Comparison of ENCODE assay signal across 24 mouse cellular contexts in the genomic region with DNA sequence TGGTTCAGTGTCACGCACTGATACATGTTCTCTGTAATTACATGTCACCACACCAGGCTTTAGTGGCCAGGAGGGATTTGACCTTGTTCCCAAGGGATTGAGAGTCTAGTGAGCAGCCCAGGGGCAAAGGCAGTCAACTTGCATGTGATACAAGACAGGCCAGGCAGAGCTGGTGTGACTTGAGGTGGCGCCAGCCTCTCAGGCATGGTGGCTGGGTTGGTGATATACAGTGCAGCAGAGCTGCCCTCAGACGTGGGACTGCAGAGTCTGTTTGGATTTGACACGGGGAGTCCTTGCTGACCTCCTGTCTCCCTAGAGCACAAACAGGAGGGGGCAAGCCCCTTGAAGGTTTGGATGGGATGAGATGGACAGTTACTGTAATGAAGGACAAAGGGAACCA.
DNase-seq lines count a peak whose midpoint lies in the region; ATAC-seq and TF ChIP-seq lines count a peak whose summit lies in the region.
"Had no signal": no experiment of that assay in that cellular context is flagged by ENCODE, and none has a peak within 500 bp of the region (broad histone marks: within the 10 kb centered on the region; RNA-seq: fewer than 3 reads in every experiment).

No protein-coding gene starts in this region.

- H3K9me3 ChIP-seq in forebrain, postnatal 0 days (ENCODE audit: low read length) = no peaks in the 10 kb centered on the region
- no peaks in the 10 kb centered on the region for H3K9me3 ChIP-seq in forebrain, embryonic 16.5 days (ENCODE audit: control insufficient read depth, low read length)
- H3K9me3 ChIP-seq in hindbrain, embryonic 12.5 days (replicated peaks) = no peaks in the 10 kb centered on the region
- H3K9me3 ChIP-seq in hindbrain, embryonic 16.5 days (ENCODE audit: control insufficient read depth, low read length) = no peaks in the 10 kb centered on the region
- H3K9me3 ChIP-seq in midbrain, embryonic 13.5 days = no peaks in the 10 kb centered on the region
- no peaks in the 10 kb centered on the region for H3K9me3 ChIP-seq in midbrain, embryonic 14.5 days (ENCODE audit: control insufficient read depth, low read length)
- H3K9me3 ChIP-seq in hindbrain, postnatal 0 days (ENCODE audit: low read length) = no peaks in the 10 kb centered on the region
- H3K9me3 ChIP-seq: embryonic facial prominence, embryonic 10.5 days; G1E; heart, embryonic 12.5 days; limb, embryonic 15.5 days had no signal

- no peak overlapping the region for H3K27ac ChIP-seq in forebrain, postnatal 0 days (ENCODE audit: low read depth, low read length)
- no peak overlapping the region for H3K27ac ChIP-seq in forebrain, embryonic 16.5 days (ENCODE audit: low read length)
- H3K27ac ChIP-seq in hindbrain, embryonic 12.5 days = no peak overlapping the region
- H3K27ac ChIP-seq in hindbrain, embryonic 16.5 days (ENCODE audit: low read depth, low read length) = no peak overlapping the region
- H3K27ac ChIP-seq in midbrain, embryonic 13.5 days = no peak overlapping the region
- no peak overlapping the region for H3K27ac ChIP-seq in midbrain, embryonic 14.5 days (replicated peaks; ENCODE audit: low read depth, low read length)
- H3K27ac ChIP-seq in hindbrain, postnatal 0 days = no peak overlapping the region
- H3K27ac ChIP-seq: embryonic facial prominence, embryonic 10.5 days; gastrocnemius, adult 2 months; kidney, postnatal 0 days; limb, embryonic 15.5 days had no signal

- H3K9ac ChIP-seq in forebrain, postnatal 0 days = no peak overlapping the region
- no peak overlapping the region for H3K9ac ChIP-seq in forebrain, embryonic 16.5 days (replicated peaks; ENCODE audit: low read depth, low read length)
- H3K9ac ChIP-seq in hindbrain, embryonic 12.5 days = no peak overlapping the region
- H3K9ac ChIP-seq in hindbrain, embryonic 16.5 days (ENCODE audit: low read depth, low read length) = no peak overlapping the region
- no peak overlapping the region for H3K9ac ChIP-seq in midbrain, embryonic 13.5 days (replicated peaks)
- H3K9ac ChIP-seq in midbrain, embryonic 14.5 days (replicated peaks; ENCODE audit: low read length) = no peak overlapping the region
- H3K9ac ChIP-seq in hindbrain, postnatal 0 days (replicated peaks; ENCODE audit: low read length) = no peak overlapping the region
- H3K9ac ChIP-seq: heart, embryonic 12.5 days; limb, embryonic 15.5 days had no signal

- H3K27me3 ChIP-seq in forebrain, postnatal 0 days (ENCODE audit: insufficient read depth, low read length) = no peaks in the 10 kb centered on the region
- H3K27me3 ChIP-seq in forebrain, embryonic 16.5 days (replicated peaks; ENCODE audit: control insufficient read depth, insufficient read depth, low read length) = no peaks in the 10 kb centered on the region
- H3K27me3 ChIP-seq in hindbrain, embryonic 12.5 days = no peaks in the 10 kb centered on the region
- H3K27me3 ChIP-seq in hindbrain, embryonic 16.5 days (replicated peaks; ENCODE audit: control insufficient read depth, insufficient read depth, low read length) = no peaks in the 10 kb centered on the region
- no peaks in the 10 kb centered on the region for H3K27me3 ChIP-seq in midbrain, embryonic 13.5 days
- no peaks in the 10 kb centered on the region for H3K27me3 ChIP-seq in midbrain, embryonic 14.5 days (ENCODE audit: control insufficient read depth, insufficient read depth, low read length)
- H3K27me3 ChIP-seq in hindbrain, postnatal 0 days (ENCODE audit: insufficient read depth, low read length) = no peaks in the 10 kb centered on the region
- H3K27me3 ChIP-seq: heart, embryonic 12.5 days; limb, embryonic 15.5 days; Patski had no signal

- H3K4me2 ChIP-seq in forebrain, postnatal 0 days (ENCODE audit: low read depth) = no peak overlapping the region
- no peak overlapping the region for H3K4me2 ChIP-seq in forebrain, embryonic 16.5 days (ENCODE audit: low read length)
- no peak overlapping the region for H3K4me2 ChIP-seq in hindbrain, embryonic 12.5 days (replicated peaks)
- H3K4me2 ChIP-seq in hindbrain, embryonic 16.5 days (ENCODE audit: low read length) = no peak overlapping the region
- H3K4me2 ChIP-seq in midbrain, embryonic 13.5 days (replicated peaks) = no peak overlapping the region
- no peak overlapping the region for H3K4me2 ChIP-seq in midbrain, embryonic 14.5 days (ENCODE audit: low read length)
- H3K4me2 ChIP-seq in hindbrain, postnatal 0 days (ENCODE audit: low read depth, low read length) = no peak overlapping the region
- H3K4me2 ChIP-seq: heart, embryonic 12.5 days; limb, embryonic 15.5 days had no signal

- 0 out of 2 replicates have a peak, but pooled peaks have one; percentile 18 for TF ChIP-seq CTCF in forebrain, postnatal 0 days (IDR thresholded peaks at IDR 0.05; ENCODE audit: low read depth)
- peak; percentile 38; the same call in 1 of the 2 replicates for TF ChIP-seq CTCF in hindbrain, postnatal 0 days (IDR thresholded peaks at IDR 0.05; ENCODE audit: low read depth)

- H3K4me1 ChIP-seq in forebrain, postnatal 0 days (ENCODE audit: insufficient read depth) = no peaks in the 10 kb centered on the region
- peaks cover 13% of the 10 kb centered on the region for H3K4me1 ChIP-seq in forebrain, embryonic 16.5 days (replicated peaks; ENCODE audit: control insufficient read depth, insufficient read depth, low read length)
- peaks cover 7% of the 10 kb centered on the region for H3K4me1 ChIP-seq in hindbrain, embryonic 12.5 days
- peaks cover 5% of the 10 kb centered on the region for H3K4me1 ChIP-seq in hindbrain, embryonic 16.5 days (ENCODE audit: control insufficient read depth, insufficient read depth, low read depth, low read length)
- H3K4me1 ChIP-seq in midbrain, embryonic 13.5 days (replicated peaks) = peaks cover 20% of the 10 kb centered on the region
- H3K4me1 ChIP-seq in midbrain, embryonic 14.5 days (ENCODE audit: control insufficient read depth, insufficient read depth, low read length) = no peaks in the 10 kb centered on the region
- no peaks in the 10 kb centered on the region for H3K4me1 ChIP-seq in hindbrain, postnatal 0 days (ENCODE audit: insufficient read depth, low read length)
- H3K4me1 ChIP-seq: embryonic facial prominence, embryonic 10.5 days had no signal

- no peak overlapping the region for H3K4me3 ChIP-seq in forebrain, postnatal 0 days (ENCODE audit: low read depth, low read length)
- H3K4me3 ChIP-seq in forebrain, embryonic 16.5 days (replicated peaks; ENCODE audit: low read length) = no peak overlapping the region
- no peak overlapping the region for H3K4me3 ChIP-seq in hindbrain, embryonic 12.5 days
- no peak overlapping the region for H3K4me3 ChIP-seq in hindbrain, embryonic 16.5 days (ENCODE audit: low read length)
- no peak overlapping the region for H3K4me3 ChIP-seq in midbrain, embryonic 13.5 days (replicated peaks)
- H3K4me3 ChIP-seq in midbrain, embryonic 14.5 days (replicated peaks; ENCODE audit: low read depth, low read length) = no peak overlapping the region
- H3K4me3 ChIP-seq in hindbrain, postnatal 0 days (ENCODE audit: low read length) = no peak overlapping the region
- H3K4me3 ChIP-seq: embryonic facial prominence, embryonic 10.5 days; gastrocnemius, adult 2 months; heart, embryonic 12.5 days; limb, embryonic 15.5 days had no signal

- DNase-seq in forebrain, postnatal 0 days = no peak
- no peak for DNase-seq in midbrain, embryonic 14.5 days
- DNase-seq in hindbrain, postnatal 0 days (ENCODE audit: low spot score) = no peak
- no peak for DNase-seq in spleen, adult 18-20 months
- DNase-seq: adrenal gland, adult 2 months; cerebellum, adult 11-12 months; cerebellum, postnatal 10 days; gastrocnemius, adult 2 months; heart, postnatal 14 days; kidney, adult 2 months; left cerebral cortex, postnatal 4 days; lung, adult 2 months; lung, postnatal 36 days; right cerebral cortex, postnatal 25 days had no signal

- 0 out of 2 replicates have a peak, but pooled peaks have one; percentile 30 for ATAC-seq in forebrain, postnatal 0 days
- ATAC-seq in forebrain, embryonic 16.5 days = no peak
- ATAC-seq in hindbrain, embryonic 12.5 days (ENCODE audit: low FRiP score) = 0 out of 2 replicates have a peak, but pooled peaks have one; percentile 28
- ATAC-seq in hindbrain, embryonic 16.5 days = no peak
- ATAC-seq in midbrain, embryonic 13.5 days = peak; percentile 51; the same call in 1 of the 2 replicates
- ATAC-seq in midbrain, embryonic 14.5 days (ENCODE audit: low FRiP score, low TSS enrichment) = no peak
- no peak for ATAC-seq in hindbrain, postnatal 0 days
- ATAC-seq: Patski had no signal

- 80% methylated on average over 4 of the region's 4 CpGs for WGBS in forebrain, postnatal 0 days
- WGBS in forebrain, embryonic 16.5 days = 75% methylated on average over 4 of the region's 4 CpGs
- 72% methylated on average over 4 of the region's 4 CpGs for WGBS in hindbrain, embryonic 12.5 days
- 72% methylated on average over 4 of the region's 4 CpGs for WGBS in hindbrain, embryonic 16.5 days
- 84% methylated on average over 4 of the region's 4 CpGs for WGBS in midbrain, embryonic 13.5 days
- 80% methylated on average over 4 of the region's 4 CpGs for WGBS in midbrain, embryonic 14.5 days
- 67% methylated on average over 4 of the region's 4 CpGs for WGBS in hindbrain, postnatal 0 days

- H3K36me3 ChIP-seq in forebrain, postnatal 0 days (ENCODE audit: insufficient read depth) = peaks cover 15% of the 10 kb centered on the region
- H3K36me3 ChIP-seq in forebrain, embryonic 16.5 days (ENCODE audit: control insufficient read depth, insufficient read depth) = 0 out of 2 replicates have a peak, but pooled peaks cover 6% of the 10 kb centered on the region
- H3K36me3 ChIP-seq in hindbrain, embryonic 12.5 days = peaks cover 20% of the 10 kb centered on the region
- peaks cover 6% of the 10 kb centered on the region for H3K36me3 ChIP-seq in hindbrain, embryonic 16.5 days (ENCODE audit: control insufficient read depth, insufficient read depth, low read length)
- H3K36me3 ChIP-seq in midbrain, embryonic 13.5 days = peaks cover 25% of the 10 kb centered on the region
- H3K36me3 ChIP-seq in midbrain, embryonic 14.5 days (ENCODE audit: control insufficient read depth, insufficient read depth, low read length) = peaks cover 20% of the 10 kb centered on the region
- peaks cover 14% of the 10 kb centered on the region for H3K36me3 ChIP-seq in hindbrain, postnatal 0 days (ENCODE audit: insufficient read depth, low read length)

Comparison
In these comparisons a context has a peak if more than half of its experiments do, and no peak if none do; other contexts are left out.
1. ATAC-seq: peak in forebrain, postnatal 0 days (single experiment), hindbrain, embryonic 12.5 days (single experiment) and midbrain, embryonic 13.5 days (single experiment); none in forebrain, embryonic 16.5 days (single experiment), hindbrain, embryonic 16.5 days (single experiment), midbrain, embryonic 14.5 days (single experiment) and hindbrain, postnatal 0 days (single experiment).